Mouse (Mus musculus) fibroblast of lung, adult 2 months (primary cell): ENCODE data around the gene Gm5416.
"Not testable (repeated sequence)": the region's sequence is repeated elsewhere in the genome, so short reads cannot be mapped to it uniquely, and the experiment has no call there.

ENCODE experiments used
- DNase-seq: peaks from one replicate; pipeline ENCODE4 v3.0.0-alpha.2; 2011; ENCODE audit warnings: low read depth

Gene Gm5416

DNA sequence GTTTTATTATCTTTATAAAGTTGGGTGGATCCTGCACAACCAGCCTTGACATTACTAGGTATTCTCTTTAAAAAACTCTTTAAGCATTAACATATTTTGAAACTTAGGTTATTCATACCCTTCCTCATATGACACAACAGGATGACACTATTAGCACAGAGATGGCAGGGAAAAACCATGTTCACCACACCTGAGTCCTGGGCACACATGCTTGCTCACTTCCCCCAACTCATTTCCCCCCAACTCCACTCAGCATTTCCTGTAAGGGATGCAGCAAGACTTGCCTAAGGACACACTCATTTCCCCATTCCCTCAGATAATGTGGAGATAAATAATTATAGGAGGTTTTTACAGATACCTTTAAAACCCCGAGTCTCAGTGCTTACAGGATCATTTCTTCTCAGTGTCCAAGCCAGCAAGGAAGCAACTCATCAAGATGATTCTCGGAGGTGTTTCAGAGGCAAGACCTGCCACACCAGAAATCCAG is at the start of gene Gm5416:
Gm5416 (plus strand) TSS at position 437 of the 487 bp plus-strand sequence.
- no peak for DNase-seq

DNA sequence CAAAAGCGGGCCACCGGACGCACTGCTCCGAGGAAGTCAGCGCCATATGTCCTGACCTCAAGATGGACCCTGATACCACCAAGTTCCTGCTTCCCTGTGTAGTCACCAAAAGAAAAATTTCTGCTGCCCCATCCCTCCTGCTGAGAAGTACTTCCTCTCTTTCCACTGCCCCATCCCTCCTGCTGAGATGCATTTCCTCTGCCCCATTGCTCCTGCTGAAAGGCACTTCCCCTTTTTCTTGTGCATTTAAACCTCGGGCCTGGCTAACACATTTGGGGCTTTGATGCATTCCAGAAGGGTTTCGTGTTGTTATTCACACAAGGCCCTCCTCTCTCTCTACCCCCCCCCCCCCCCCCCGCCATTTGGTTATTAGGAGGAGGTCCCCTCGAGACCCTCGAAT is 42.4 kb upstream of the Gm5416 start:
- not testable (repeated sequence) for DNase-seq

DNA sequence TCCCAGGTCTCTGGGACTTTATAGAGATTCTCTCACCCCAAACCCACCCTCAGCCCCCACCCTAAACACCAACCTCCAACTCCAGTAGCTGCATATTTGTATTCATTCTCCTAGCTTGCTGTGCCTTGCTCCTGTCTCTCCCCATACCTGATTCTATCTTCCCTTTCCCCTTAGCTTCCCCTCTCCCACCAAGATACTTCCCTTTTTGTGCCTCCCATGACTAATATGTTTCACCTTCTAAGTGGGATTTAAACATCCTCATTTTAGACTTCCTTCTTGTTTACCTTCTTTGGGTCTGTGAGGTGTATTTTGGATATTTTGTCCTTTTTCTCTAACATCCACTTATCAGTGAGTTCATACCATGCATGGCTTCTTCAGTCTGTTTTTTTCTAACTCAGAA is 34.1 kb upstream of the Gm5416 start:
- DNase-seq = no peak

- no peak for DNase-seq
Measured at GRCm38 (mm10) chr16:36179910-36180309, 30.3 kb upstream of the Gm5416 start.

- not testable (repeated sequence) for DNase-seq
Measured at GRCm38 (mm10) chr16:36183912-36184311, 26.3 kb upstream of the Gm5416 start, which contains the start of gene Gm5483. Gene Gm5483, plus strand, starts transcription at chr16:36184212.

DNA sequence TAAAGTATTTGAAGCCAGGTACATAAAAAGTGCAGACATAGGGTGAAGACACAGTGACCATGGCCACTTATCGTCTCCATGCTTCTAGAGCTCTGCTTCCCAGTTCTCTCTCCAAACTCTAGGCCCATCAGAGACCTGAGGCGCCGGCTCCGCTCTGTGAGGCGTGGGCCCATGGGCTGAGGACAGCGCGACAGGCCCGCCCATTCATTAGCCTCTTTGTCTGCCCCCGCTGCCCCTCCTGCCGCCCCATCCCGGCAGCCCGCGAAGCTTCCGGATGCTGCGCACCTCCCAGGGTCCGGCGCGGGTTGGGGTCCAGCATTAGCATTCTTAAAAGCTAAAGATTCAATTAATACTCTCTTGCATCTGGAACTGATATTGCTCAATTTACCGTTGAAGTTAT is 11.0 kb upstream of the Gm5416 start:
- no peak for DNase-seq

DNA sequence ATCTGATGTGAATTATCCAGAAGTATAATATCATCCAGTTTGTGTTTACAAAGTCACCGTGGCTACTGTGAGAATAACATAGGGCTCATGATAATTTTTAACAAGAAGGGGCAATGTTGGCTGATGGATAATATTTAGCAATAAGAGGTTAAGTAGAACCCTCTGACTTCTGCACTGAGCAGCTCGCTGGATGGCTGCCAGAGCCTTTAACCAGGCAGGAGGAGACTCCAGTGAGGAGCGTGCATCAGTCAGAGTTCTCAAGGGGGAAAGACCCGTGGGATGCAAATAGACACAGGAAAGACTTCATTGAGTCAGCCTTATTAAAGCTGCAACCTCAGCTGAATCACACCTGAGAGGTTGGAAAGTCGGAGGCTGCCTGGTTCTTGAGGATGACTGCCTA is 6.4 kb upstream of the Gm5416 start:
- no peak for DNase-seq

DNA sequence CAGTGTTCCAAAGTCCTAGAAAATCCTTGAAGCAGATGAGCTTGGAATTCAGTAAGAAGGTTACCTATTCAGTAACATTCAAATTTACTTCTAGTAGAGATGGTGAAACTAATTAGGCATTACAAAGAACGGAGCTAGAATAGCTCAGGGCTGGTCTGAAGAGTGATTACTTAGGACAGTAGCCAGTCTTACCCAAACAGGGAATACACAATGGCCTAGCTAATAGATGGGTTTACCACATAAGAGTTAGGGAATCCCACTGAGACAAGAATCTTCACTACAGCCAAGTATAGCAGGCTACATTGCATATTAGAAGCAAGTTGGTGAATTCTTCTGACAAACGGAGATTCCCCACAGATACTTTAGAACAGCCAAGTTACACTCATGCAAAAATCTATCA is 4.5 kb upstream of the Gm5416 start:
- not testable (repeated sequence) for DNase-seq

DNA sequence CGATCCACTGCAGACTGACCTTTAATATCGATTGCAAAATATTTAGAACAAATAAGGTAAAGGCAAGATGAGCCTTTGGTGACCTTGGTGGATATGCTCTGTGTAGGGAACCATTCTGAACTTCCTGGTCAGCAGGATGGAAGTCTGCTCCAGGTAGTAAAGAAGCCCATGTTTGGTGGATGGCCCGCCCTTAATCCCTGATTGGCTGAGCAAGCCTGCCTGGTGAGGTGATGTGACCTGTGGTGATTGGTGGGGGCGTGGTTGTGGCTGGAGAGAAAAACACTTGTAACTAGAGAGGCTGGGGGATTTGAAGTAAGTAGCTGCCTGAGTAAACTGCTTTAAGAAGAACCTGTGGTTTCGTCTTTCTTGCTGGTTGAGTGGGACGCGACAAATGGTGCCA is 11.0 kb downstream of the Gm5416 start, which contains the start of gene 2010005H15Rik:
2010005H15Rik (plus strand) TSS at position 301 of the 400 bp plus-strand sequence.
- not testable (repeated sequence) for DNase-seq

DNA sequence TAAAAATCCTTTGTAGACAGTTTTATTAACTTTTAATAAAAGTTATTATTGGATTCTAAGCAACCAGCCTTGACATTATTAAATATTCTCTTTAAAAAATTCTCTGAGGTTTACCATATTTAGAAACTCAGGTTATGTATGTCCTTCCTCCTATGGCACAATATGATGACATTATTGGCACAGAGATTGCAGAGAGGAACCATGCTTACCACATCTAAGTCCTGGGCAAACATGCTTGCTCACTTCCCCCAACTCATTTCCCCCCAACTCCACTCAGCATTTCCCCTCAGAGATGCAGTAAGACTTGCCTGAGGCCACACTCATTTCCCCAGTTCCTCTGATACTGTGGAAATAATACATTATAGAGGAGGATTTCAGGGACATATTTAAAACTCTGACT is 50.4 kb downstream of the Gm5416 start:
- not testable (repeated sequence) for DNase-seq
